Mouse (Mus musculus) intestine, embryonic 16.5 days (tissue): ENCODE data around the gene Ctnna3. TPM values are rescaled to one million over a fixed set of nuclear protein-coding genes. Genes with fewer than 3 reads are reported as not detected.

ENCODE experiments used
- ATAC-seq: fragments of 200-750 bp; cut with Nextera tagmentation; 2 replicates; pipeline ENCODE4 v1.8.0; 2017; ENCODE audit warnings: moderate TSS enrichment, moderate library complexity
- H3K27ac ChIP-seq: fragments of 300-500 bp; sonication (generic); 2 replicates; pipeline ENCODE4 v1.5.1; 2014; ENCODE audit warnings: mild to moderate bottlenecking, low read length
- H3K27me3 ChIP-seq: fragments of 300-500 bp; sonication (generic); replicated peaks from 2 replicates; pipeline ENCODE4 v1.6.1; 2014; ENCODE audit warnings: low read length, control low read depth, mixed read lengths; ENCODE audit not compliant: control insufficient read depth, insufficient read depth
- H3K36me3 ChIP-seq: fragments of 300-500 bp; sonication (generic); 2 replicates; pipeline ENCODE4 v1.6.1; 2014; ENCODE audit warnings: low read length, control low read depth; ENCODE audit not compliant: control insufficient read depth, insufficient read depth
- H3K4me1 ChIP-seq: fragments of 300-500 bp; sonication (generic); 2 replicates; pipeline ENCODE4 v1.6.1; 2014; ENCODE audit warnings: low read length, control low read depth, mixed read lengths; ENCODE audit not compliant: control insufficient read depth, insufficient read depth
- H3K4me2 ChIP-seq: fragments of 300-500 bp; sonication (generic); 2 replicates; pipeline ENCODE4 v1.6.1; 2014; ENCODE audit warnings: low read depth, low read length, control low read depth
- H3K4me3 ChIP-seq: fragments of 300-500 bp; sonication (generic); 2 replicates; pipeline ENCODE4 v1.5.1; 2014; ENCODE audit warnings: mild to moderate bottlenecking, low read length
- H3K9ac ChIP-seq: fragments of 300-500 bp; sonication (generic); 2 replicates; pipeline ENCODE4 v1.6.1; 2014; ENCODE audit warnings: low read depth, low read length
- H3K9me3 ChIP-seq: fragments of 300-500 bp; sonication (generic); 2 replicates; pipeline ENCODE4 v1.6.1; 2016; ENCODE audit warnings: low read length, control low read depth; ENCODE audit not compliant: control insufficient read depth
- WGBS: fragments of 180-500 bp; shearing (Covaris S2); extraction: QIAGEN DNeasy Blood & Tissue Kit; methylation state at CpG from one replicate; pipeline ENCODE4 v1.1.7; 2014; 5-methylcytosine and 5-hydroxymethylcytosine counted together
- polyA plus RNA-seq: library from polyadenylated mRNA; unstranded; fragments of >200 nt; fragmentation: Nextera tagmentation; extraction: Ambion mirVana; gene quantifications from 2 replicates; pipeline ENCODE4 v1.2.1, GENCODE M21; 2015

Gene Ctnna3
- polyA plus RNA-seq, 1 experiment from 2014 or later: 0.89 TPM

- no peak for ATAC-seq
- Histone ChIP-seq H3K4me2 (no peak overlapping the region), H3K9ac (no peak overlapping the region), H3K27me3 (no peaks in the 10 kb centered on the region), H3K9me3 (no peaks in the 10 kb centered on the region), H3K27ac (no peak overlapping the region), H3K4me3 (no peak overlapping the region), H3K36me3 (no peaks in the 10 kb centered on the region), H3K4me1 (no peaks in the 10 kb centered on the region)
- WGBS: 92% methylated on average over 6 of the region's 6 CpGs
Measured at GRCm38 (mm10) chr10:63805551-63805950, 375.7 kb downstream of the Ctnna3 start.

DNA sequence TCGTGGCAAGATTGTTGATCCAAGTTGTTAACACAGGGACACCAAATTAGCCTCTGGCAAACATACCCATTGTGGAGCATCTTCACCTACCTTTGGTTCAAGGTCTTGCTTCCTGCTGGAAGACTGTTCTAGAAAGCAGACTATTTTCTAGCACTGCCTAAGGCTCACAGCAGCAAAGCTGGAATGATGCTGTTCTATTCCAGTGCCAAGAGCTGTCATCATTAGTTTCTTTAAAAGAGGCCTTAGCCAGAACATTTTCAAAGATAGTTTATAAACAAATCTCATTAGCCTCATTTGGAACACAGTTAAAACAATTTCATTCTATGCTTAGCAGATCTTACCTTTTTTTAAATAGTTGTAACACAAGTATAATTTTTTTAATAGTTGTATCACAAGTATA is 376.4 kb downstream of the Ctnna3 start:
- H3K4me1 ChIP-seq: no peaks in the 10 kb centered on the region
- H3K9me3 ChIP-seq: no peaks in the 10 kb centered on the region
- no peak overlapping the region for H3K4me2 ChIP-seq
- no peak overlapping the region for H3K4me3 ChIP-seq
- H3K36me3 ChIP-seq: no peaks in the 10 kb centered on the region
- no peak for ATAC-seq
- no peak overlapping the region for H3K27ac ChIP-seq
- 75% methylated on average over 1 of the region's 1 CpGs for WGBS
- no peaks in the 10 kb centered on the region for H3K27me3 ChIP-seq
- no peak overlapping the region for H3K9ac ChIP-seq

DNA sequence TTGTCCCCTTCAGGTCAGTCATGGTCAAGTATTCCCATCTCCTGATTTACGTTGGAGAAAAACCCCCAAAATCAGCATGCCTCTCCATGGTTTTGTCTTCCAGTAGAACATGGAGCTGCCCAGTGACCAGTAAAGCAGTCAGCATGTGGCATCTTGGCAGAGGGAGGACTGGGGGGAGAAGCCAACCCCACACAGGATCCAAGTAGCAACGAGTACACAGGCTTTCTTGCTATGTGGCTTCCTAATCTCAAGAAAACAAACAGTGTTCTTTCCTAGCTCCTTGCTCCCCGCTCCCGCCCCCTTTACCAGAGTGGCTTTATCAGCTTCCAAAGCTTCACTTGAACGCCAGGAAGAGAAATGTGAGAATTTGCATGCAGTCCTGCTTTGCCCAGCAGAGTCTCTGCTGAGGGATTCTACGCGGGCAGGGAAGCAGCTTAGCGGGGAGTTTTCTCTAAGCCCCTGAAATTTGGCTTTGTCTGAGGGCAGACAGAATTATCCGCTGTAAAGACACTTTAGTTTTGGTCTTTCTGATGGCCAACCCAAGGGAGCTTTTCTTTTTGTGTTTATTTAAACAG is 380.2 kb downstream of the Ctnna3 start:
- no peak overlapping the region for H3K4me3 ChIP-seq
- 26% methylated on average over 9 of the region's 9 CpGs for whole genome bisulfite sequencing
- no peaks in the 10 kb centered on the region for H3K36me3 ChIP-seq
- H3K27me3 ChIP-seq: no peaks in the 10 kb centered on the region
- no peaks in the 10 kb centered on the region for H3K4me1 ChIP-seq
- H3K9ac ChIP-seq: no peak overlapping the region
- ATAC-seq: no peak
- no peak overlapping the region for H3K4me2 ChIP-seq
- no peak overlapping the region for H3K27ac ChIP-seq
- H3K9me3 ChIP-seq: no peaks in the 10 kb centered on the region

GRCm38 (mm10) chr10:63839011-63839410 is 409.1 kb downstream of the Ctnna3 start:
- Histone ChIP-seq H3K4me1 (no peaks in the 10 kb centered on the region), H3K4me3 (no peak overlapping the region), H3K27ac (no peak overlapping the region), H3K9me3 (no peaks in the 10 kb centered on the region), H3K4me2 (no peak overlapping the region), H3K27me3 (no peaks in the 10 kb centered on the region), H3K36me3 (no peaks in the 10 kb centered on the region), H3K9ac (no peak overlapping the region)
- WGBS: 80% methylated on average over 4 of the region's 4 CpGs
- ATAC-seq: no peak

GRCm38 (mm10) chr10:63851946-63852345 is 422.0 kb downstream of the Ctnna3 start:
- 71% methylated on average over 4 of the region's 4 CpGs for WGBS
- H3K9me3 ChIP-seq: no peaks in the 10 kb centered on the region

GRCm38 (mm10) chr10:63869123-63869522 is 439.2 kb downstream of the Ctnna3 start:
- H3K27me3 ChIP-seq: no peaks in the 10 kb centered on the region
- no peaks in the 10 kb centered on the region for H3K9me3 ChIP-seq
- no peak overlapping the region for H3K4me3 ChIP-seq
- no peak overlapping the region for H3K27ac ChIP-seq
- H3K9ac ChIP-seq: no peak overlapping the region
- ATAC-seq: no peak
- H3K36me3 ChIP-seq: no peaks in the 10 kb centered on the region
- no peak overlapping the region for H3K4me2 ChIP-seq
- WGBS: 85% methylated on average over 7 of the region's 7 CpGs
- H3K4me1 ChIP-seq: no peaks in the 10 kb centered on the region

More at GRCm38 (mm10) chr10:63851946-63852345, 422.0 kb downstream of the Ctnna3 start:
- ATAC-seq: no peak
- H3K9ac ChIP-seq: no peak overlapping the region
- no peak overlapping the region for H3K4me2 ChIP-seq
- no peaks in the 10 kb centered on the region for H3K4me1 ChIP-seq
- no peaks in the 10 kb centered on the region for H3K36me3 ChIP-seq
- H3K27ac ChIP-seq: no peak overlapping the region
- H3K4me3 ChIP-seq: no peak overlapping the region
- no peaks in the 10 kb centered on the region for H3K27me3 ChIP-seq

- Histone ChIP-seq H3K27me3 (no peaks in the 10 kb centered on the region), H3K9me3 (no peaks in the 10 kb centered on the region), H3K27ac (no peak overlapping the region), H3K4me2 (no peak overlapping the region), H3K36me3 (no peaks in the 10 kb centered on the region), H3K4me3 (no peak overlapping the region), H3K4me1 (no peaks in the 10 kb centered on the region), H3K9ac (no peak overlapping the region)
- ATAC-seq: no peak
- 72% methylated on average over 5 of the region's 5 CpGs for WGBS
Measured at GRCm38 (mm10) chr10:63880462-63880903, 450.6 kb downstream of the Ctnna3 start.

- Histone ChIP-seq H3K36me3 (no peaks in the 10 kb centered on the region), H3K4me1 (no peaks in the 10 kb centered on the region), H3K27me3 (no peaks in the 10 kb centered on the region), H3K27ac (no peak overlapping the region), H3K9me3 (no peaks in the 10 kb centered on the region), H3K4me3 (no peak overlapping the region; the same call in 1 of the 2 replicates), H3K9ac (no peak overlapping the region), H3K4me2 (no peak overlapping the region)
- no peak for ATAC-seq
- 63% methylated on average over 23 of the region's 23 CpGs for WGBS
Measured at GRCm38 (mm10) chr10:63886449-63887088, 456.7 kb downstream of the Ctnna3 start.

- H3K9ac ChIP-seq: no peak overlapping the region
- H3K36me3 ChIP-seq: no peaks in the 10 kb centered on the region
- H3K27me3 ChIP-seq: no peaks in the 10 kb centered on the region
- WGBS: 92% methylated on average over 5 of the region's 5 CpGs
- H3K4me3 ChIP-seq: no peak overlapping the region
- H3K4me1 ChIP-seq: no peaks in the 10 kb centered on the region
- no peak overlapping the region for H3K4me2 ChIP-seq
- ATAC-seq: no peak
- H3K9me3 ChIP-seq: no peaks in the 10 kb centered on the region
- no peak overlapping the region for H3K27ac ChIP-seq
Measured at GRCm38 (mm10) chr10:63894612-63895011, 464.7 kb downstream of the Ctnna3 start.

- Histone ChIP-seq H3K4me1 (no peaks in the 10 kb centered on the region), H3K27me3 (no peaks in the 10 kb centered on the region), H3K9me3 (no peaks in the 10 kb centered on the region), H3K4me2 (no peak overlapping the region), H3K4me3 (no peak overlapping the region), H3K9ac (no peak overlapping the region), H3K36me3 (no peaks in the 10 kb centered on the region), H3K27ac (no peak overlapping the region)
- ATAC-seq: no peak
Measured at GRCm38 (mm10) chr10:63899891-63900290, 470.0 kb downstream of the Ctnna3 start.
